Mouse (Mus musculus) midbrain, embryonic 12.5 days (tissue): ENCODE measurements around the gene Cerkl. TPM values are rescaled to one million over a fixed set of nuclear protein-coding genes. Genes with fewer than 3 reads are reported as not detected.

ENCODE experiments used
- ATAC-seq: fragments of 200-750 bp; cut with Nextera tagmentation; 2 replicates; pipeline ENCODE4 v1.8.0; 2017; ENCODE audit warnings: low read depth, moderate TSS enrichment, moderate library complexity; ENCODE audit not compliant: low FRiP score
- H3K27ac ChIP-seq: fragments of 300-500 bp; sonication (generic); replicated peaks from 2 replicates; pipeline ENCODE4 v1.5.1; 2016; ENCODE audit warnings: mild to moderate bottlenecking
- H3K27me3 ChIP-seq: fragments of 300-500 bp; sonication (generic); 2 replicates; pipeline ENCODE4 v1.6.1; 2016; ENCODE audit warnings: mild to moderate bottlenecking
- H3K36me3 ChIP-seq: fragments of 300-500 bp; sonication (generic); 2 replicates; pipeline ENCODE4 v1.6.1; 2016
- H3K4me1 ChIP-seq: fragments of 300-500 bp; sonication (generic); 2 replicates; pipeline ENCODE4 v1.6.1; 2016
- H3K4me2 ChIP-seq: fragments of 300-500 bp; sonication (generic); replicated peaks from 2 replicates; pipeline ENCODE4 v1.6.1; 2016; ENCODE audit warnings: mild to moderate bottlenecking, moderate library complexity
- H3K4me3 ChIP-seq: fragments of 300-500 bp; sonication (generic); 2 replicates; pipeline ENCODE4 v1.5.1; 2016; ENCODE audit warnings: mild to moderate bottlenecking
- H3K9ac ChIP-seq: fragments of 300-500 bp; sonication (generic); replicated peaks from 2 replicates; pipeline ENCODE4 v1.6.1; 2016; ENCODE audit warnings: mild to moderate bottlenecking, moderate library complexity
- H3K9me3 ChIP-seq: fragments of 300-500 bp; sonication (generic); 2 replicates; pipeline ENCODE4 v1.6.1; 2016; ENCODE audit warnings: mild to moderate bottlenecking
- whole genome bisulfite sequencing: fragments of 180-500 bp; shearing (Covaris S2); methylation state at CpG from one replicate; pipeline ENCODE4 v1.1.7; 2016; 5-methylcytosine and 5-hydroxymethylcytosine counted together
- polyA plus RNA-seq: library from polyadenylated mRNA; unstranded; fragments of >200 nt; fragmentation: Nextera tagmentation; extraction: Ambion mirVana; gene quantifications from 2 replicates; pipeline ENCODE4 v1.2.1, GENCODE M21; 2016

The Cerkl gene
- polyA plus RNA-seq, 1 experiment from 2014 or later = 2.6 TPM

GRCm38 (mm10) chr2:79369061-79369524 lies 87.5 kb downstream of the Cerkl start:
- WGBS = 47% methylated on average over 7 of the region's 7 CpGs
- H3K9ac ChIP-seq = no peak overlapping the region

GRCm38 (mm10) chr2:79368661-79369060 lies 87.9 kb downstream of the Cerkl start:
- Histone ChIP-seq H3K9ac (no peak overlapping the region), H3K9me3 (no peaks in the 10 kb centered on the region), H3K4me2 (no peak overlapping the region), H3K27me3 (0 out of 2 replicates have a peak, but pooled peaks cover 11% of the 10 kb centered on the region), H3K36me3 (no peaks in the 10 kb centered on the region), H3K4me3 (no peak overlapping the region), H3K27ac (no peak overlapping the region), H3K4me1 (peaks cover 8% of the 10 kb centered on the region; the same call in 1 of the 2 replicates)
- 83% methylated on average over 12 of the region's 12 CpGs for WGBS
- no peak for ATAC-seq

More at GRCm38 (mm10) chr2:79369061-79369524, 87.5 kb downstream of the Cerkl start:
- Histone ChIP-seq H3K27ac (no peak overlapping the region), H3K36me3 (no peaks in the 10 kb centered on the region), H3K4me3 (no peak overlapping the region), H3K9me3 (no peaks in the 10 kb centered on the region), H3K4me1 (peaks cover 8% of the 10 kb centered on the region; the same call in 1 of the 2 replicates), H3K27me3 (0 out of 2 replicates have a peak, but pooled peaks cover 11% of the 10 kb centered on the region), H3K4me2 (no peak overlapping the region)
- peak; percentile 52; the same call in 1 of the 2 replicates for ATAC-seq

GRCm38 (mm10) chr2:79367451-79368450 lies 88.8 kb downstream of the Cerkl start:
- 75% methylated on average over 18 of the region's 18 CpGs for WGBS
- peaks cover 8% of the 10 kb centered on the region; the same call in 1 of the 2 replicates for H3K4me1 ChIP-seq

GRCm38 (mm10) chr2:79363920-79364319 lies 92.7 kb downstream of the Cerkl start:
- H3K9me3 ChIP-seq = no peaks in the 10 kb centered on the region
- H3K9ac ChIP-seq = no peak overlapping the region
- ATAC-seq = no peak
- no peak overlapping the region for H3K4me2 ChIP-seq
- WGBS = 60% methylated on average over 6 of the region's 6 CpGs
- peaks cover 2% of the 10 kb centered on the region; the same call in 1 of the 2 replicates for H3K4me1 ChIP-seq
- H3K4me3 ChIP-seq = no peak overlapping the region
- no peaks in the 10 kb centered on the region for H3K36me3 ChIP-seq
- H3K27ac ChIP-seq = no peak overlapping the region
- no peaks in the 10 kb centered on the region for H3K27me3 ChIP-seq

More at GRCm38 (mm10) chr2:79367451-79368450, 88.8 kb downstream of the Cerkl start:
- 0 out of 2 replicates have a peak, but pooled peaks have one; percentile 38 for ATAC-seq
- Histone ChIP-seq H3K4me2 (no peak overlapping the region), H3K27me3 (0 out of 2 replicates have a peak, but pooled peaks cover 6% of the 10 kb centered on the region), H3K9ac (no peak overlapping the region), H3K36me3 (no peaks in the 10 kb centered on the region), H3K4me3 (no peak overlapping the region), H3K27ac (no peak overlapping the region), H3K9me3 (no peaks in the 10 kb centered on the region)

- no peak overlapping the region for H3K4me3 ChIP-seq
- H3K9me3 ChIP-seq = no peaks in the 10 kb centered on the region
- no peaks in the 10 kb centered on the region for H3K4me1 ChIP-seq
- H3K4me2 ChIP-seq = no peak overlapping the region
- no peak overlapping the region for H3K27ac ChIP-seq
- no peak overlapping the region for H3K9ac ChIP-seq
- ATAC-seq = no peak
- WGBS = 76% methylated on average over 6 of the region's 6 CpGs
- H3K36me3 ChIP-seq = no peaks in the 10 kb centered on the region
- no peaks in the 10 kb centered on the region for H3K27me3 ChIP-seq
These were observed 94.6 kb downstream of the Cerkl start for GRCm38 (mm10) chr2:79362029-79362428.

- Histone ChIP-seq H3K4me1 (no peaks in the 10 kb centered on the region), H3K4me2 (no peak overlapping the region), H3K4me3 (no peak overlapping the region), H3K27ac (no peak overlapping the region), H3K27me3 (no peaks in the 10 kb centered on the region), H3K9me3 (no peaks in the 10 kb centered on the region), H3K36me3 (no peaks in the 10 kb centered on the region), H3K9ac (no peak overlapping the region)
- WGBS = 90% methylated on average over 3 of the region's 3 CpGs
- no peak for ATAC-seq
These were observed 98.8 kb downstream of the Cerkl start for GRCm38 (mm10) chr2:79357835-79358234.

GRCm38 (mm10) chr2:79354773-79355172 lies 101.8 kb downstream of the Cerkl start:
- ATAC-seq = no peak
- 94% methylated on average over 16 of the region's 16 CpGs for WGBS

GRCm38 (mm10) chr2:79352100-79352802 lies 104.3 kb downstream of the Cerkl start:
- Histone ChIP-seq H3K4me2 (no peak overlapping the region), H3K4me3 (no peak overlapping the region), H3K27me3 (no peaks in the 10 kb centered on the region), H3K9me3 (no peaks in the 10 kb centered on the region), H3K27ac (no peak overlapping the region), H3K36me3 (no peaks in the 10 kb centered on the region), H3K9ac (no peak overlapping the region), H3K4me1 (peaks cover 5% of the 10 kb centered on the region)
- ATAC-seq = no peak; the same call in 1 of the 2 replicates
- WGBS = 69% methylated on average over 4 of the region's 4 CpGs

More at GRCm38 (mm10) chr2:79354773-79355172, 101.8 kb downstream of the Cerkl start:
- Histone ChIP-seq H3K27me3 (no peaks in the 10 kb centered on the region), H3K9me3 (no peaks in the 10 kb centered on the region), H3K4me1 (peaks cover 5% of the 10 kb centered on the region), H3K9ac (no peak overlapping the region), H3K27ac (no peak overlapping the region), H3K4me2 (no peak overlapping the region), H3K36me3 (no peaks in the 10 kb centered on the region), H3K4me3 (no peak overlapping the region)

- H3K4me2 ChIP-seq = no peak overlapping the region
- no peak overlapping the region for H3K27ac ChIP-seq
- H3K4me1 ChIP-seq = peaks cover 5% of the 10 kb centered on the region
- no peaks in the 10 kb centered on the region for H3K36me3 ChIP-seq
- H3K27me3 ChIP-seq = no peaks in the 10 kb centered on the region
- 60% methylated on average over 6 of the region's 6 CpGs for WGBS
- H3K9ac ChIP-seq = no peak overlapping the region
- peak; percentile 72 for ATAC-seq
- H3K9me3 ChIP-seq = no peaks in the 10 kb centered on the region
- H3K4me3 ChIP-seq = no peak overlapping the region
These were observed 105.1 kb downstream of the Cerkl start for GRCm38 (mm10) chr2:79351179-79352099.

- H3K9ac ChIP-seq = no peak overlapping the region
- H3K4me2 ChIP-seq = no peak overlapping the region
- 93% methylated on average over 8 of the region's 8 CpGs for WGBS
- H3K4me1 ChIP-seq = no peaks in the 10 kb centered on the region
- no peaks in the 10 kb centered on the region for H3K27me3 ChIP-seq
- H3K4me3 ChIP-seq = no peak overlapping the region
- H3K9me3 ChIP-seq = no peaks in the 10 kb centered on the region
- no peak overlapping the region for H3K27ac ChIP-seq
- no peak for ATAC-seq
- H3K36me3 ChIP-seq = no peaks in the 10 kb centered on the region
These were observed 113.5 kb downstream of the Cerkl start for GRCm38 (mm10) chr2:79343115-79343514.

- ATAC-seq = no peak
These were observed 117.6 kb downstream of the Cerkl start for GRCm38 (mm10) chr2:79339003-79339402.

More at GRCm38 (mm10) chr2:79339003-79339402, 117.6 kb downstream of the Cerkl start:
- Histone ChIP-seq H3K4me1 (no peaks in the 10 kb centered on the region), H3K27ac (no peak overlapping the region), H3K4me3 (no peak overlapping the region), H3K27me3 (no peaks in the 10 kb centered on the region), H3K4me2 (no peak overlapping the region), H3K9ac (no peak overlapping the region), H3K9me3 (no peaks in the 10 kb centered on the region), H3K36me3 (no peaks in the 10 kb centered on the region)
- 43% methylated on average over 1 of the region's 1 CpGs for WGBS
